Mouse (Mus musculus) heart, embryonic 11.5 days (tissue): ENCODE results near the gene Nploc4. TPM values are rescaled to one million over a fixed set of nuclear protein-coding genes. Genes with fewer than 3 reads are reported as not detected.

ENCODE experiments used
- ATAC-seq: fragments of 200-750 bp; cut with Nextera tagmentation; replicated peaks from 2 replicates; pipeline ENCODE4 v1.8.0; 2017; ENCODE audit warnings: moderate library complexity; ENCODE audit not compliant: insufficient number of reproducible peaks, low FRiP score, low TSS enrichment
- H3K27ac ChIP-seq: fragments of 300-500 bp; sonication (generic); 2 replicates; pipeline ENCODE4 v1.5.1; 2014; ENCODE audit warnings: mild to moderate bottlenecking, low read depth, low read length
- H3K27me3 ChIP-seq: fragments of 300-500 bp; sonication (generic); 2 replicates; pipeline ENCODE4 v1.6.1; 2014; ENCODE audit warnings: mild to moderate bottlenecking, low read length, mixed read lengths; ENCODE audit not compliant: control insufficient read depth, insufficient read depth
- H3K36me3 ChIP-seq: fragments of 300-500 bp; sonication (generic); 2 replicates; pipeline ENCODE4 v1.6.1; 2014; ENCODE audit warnings: mild to moderate bottlenecking, low read length, moderate library complexity, mixed read lengths; ENCODE audit not compliant: control insufficient read depth, insufficient read depth
- H3K4me1 ChIP-seq: fragments of 300-500 bp; sonication (generic); 2 replicates; pipeline ENCODE4 v1.6.1; 2014; ENCODE audit warnings: low read length; ENCODE audit not compliant: control insufficient read depth, insufficient read depth
- H3K4me2 ChIP-seq: fragments of 300-500 bp; sonication (generic); 2 replicates; pipeline ENCODE4 v1.6.1; 2014; ENCODE audit warnings: mild to moderate bottlenecking, moderate library complexity
- H3K4me3 ChIP-seq: fragments of 300-500 bp; sonication (generic); 2 replicates; pipeline ENCODE4 v1.5.1; 2014; ENCODE audit warnings: low read depth, low read length
- H3K9ac ChIP-seq: fragments of 300-500 bp; sonication (generic); 2 replicates; pipeline ENCODE4 v1.6.1; 2014; ENCODE audit warnings: mild to moderate bottlenecking, low read depth, low read length, moderate library complexity
- H3K9me3 ChIP-seq: fragments of 300-500 bp; sonication (generic); replicated peaks from 2 replicates; pipeline ENCODE4 v1.6.1; 2016; ENCODE audit warnings: low read length; ENCODE audit not compliant: control insufficient read depth
- WGBS: fragments of 180-500 bp; shearing (Covaris S2); extraction: QIAGEN DNeasy Blood & Tissue Kit; methylation state at CpG from one replicate; pipeline ENCODE4 v1.1.7; 2014; ENCODE audit not compliant: insufficient replicate concordance; 5-methylcytosine and 5-hydroxymethylcytosine counted together
- polyA plus RNA-seq: library from polyadenylated mRNA; unstranded; fragments of >200 nt; fragmentation: Nextera tagmentation; extraction: Ambion mirVana; gene quantifications from 2 replicates; pipeline ENCODE4 v1.2.1, GENCODE M21; 2014

Gene Nploc4
- polyA plus RNA-seq, 1 experiment from 2014 or later = 31.0 TPM

DNA sequence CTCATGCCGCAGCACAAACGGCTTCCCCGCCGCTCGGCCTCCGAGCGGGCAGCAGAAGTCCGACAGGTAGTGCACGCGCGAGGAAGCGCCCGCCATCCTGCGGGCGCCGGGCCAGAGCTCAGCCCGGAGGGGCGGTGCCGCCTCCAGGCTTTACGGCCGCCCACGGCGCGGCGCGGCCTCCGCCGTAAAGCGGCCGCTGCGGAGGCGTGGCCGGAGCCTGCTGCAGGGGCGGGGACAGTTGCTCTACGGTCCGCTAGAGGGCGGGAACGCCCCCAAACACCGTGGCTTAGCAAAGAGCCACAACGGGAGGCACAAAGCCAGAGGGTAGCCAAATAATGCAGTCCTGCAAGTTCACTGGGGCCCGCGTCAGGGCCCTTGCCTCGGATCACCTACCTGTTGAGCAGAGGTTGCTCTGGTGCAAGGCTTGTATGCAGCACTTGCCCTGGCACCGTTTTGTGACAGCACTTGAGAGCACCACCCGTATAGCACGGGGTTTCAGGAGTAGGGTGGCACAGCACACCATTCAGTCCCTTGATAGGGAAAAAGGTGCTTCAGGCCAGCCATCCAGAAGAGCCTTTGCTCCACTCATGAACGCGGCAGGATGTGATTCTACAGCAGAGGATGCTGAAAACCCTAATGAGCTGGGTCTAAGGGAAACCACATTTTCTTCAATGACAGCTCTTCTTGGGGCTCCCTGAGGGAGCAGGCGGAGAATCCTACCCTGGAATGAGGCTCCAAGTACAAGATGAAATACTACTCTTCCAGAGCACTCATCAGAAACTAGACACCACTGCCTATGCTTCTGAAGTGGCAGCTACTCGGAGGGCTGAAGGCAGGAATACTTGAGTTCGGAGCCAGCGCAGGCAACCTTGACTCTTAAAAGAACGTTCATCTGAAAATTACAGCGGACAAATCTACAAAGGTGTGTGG lies 58.6 kb downstream of the Nploc4 start, which contains the start of gene Faap100:
TSS of gene Faap100 (minus strand) at position 154 of the 930 bp plus-strand sequence.
- H3K36me3 ChIP-seq = peaks cover 26% of the 10 kb centered on the region
- H3K27ac ChIP-seq = peak within 1 kb of the TSS; percentile 32
- ATAC-seq = peak; percentile 78
- peak within 1 kb of the TSS; percentile 82 for H3K9ac ChIP-seq
- WGBS = 9% methylated on average over 52 of the region's 54 CpGs
- H3K27me3 ChIP-seq = no peaks in the 10 kb centered on the region
- H3K4me3 ChIP-seq = peak within 1 kb of the TSS; percentile 87
- peaks cover 29% of the 10 kb centered on the region for H3K4me1 ChIP-seq
- peak within 1 kb of the TSS; percentile 99 for H3K4me2 ChIP-seq
- H3K9me3 ChIP-seq = no peaks in the 10 kb centered on the region

DNA sequence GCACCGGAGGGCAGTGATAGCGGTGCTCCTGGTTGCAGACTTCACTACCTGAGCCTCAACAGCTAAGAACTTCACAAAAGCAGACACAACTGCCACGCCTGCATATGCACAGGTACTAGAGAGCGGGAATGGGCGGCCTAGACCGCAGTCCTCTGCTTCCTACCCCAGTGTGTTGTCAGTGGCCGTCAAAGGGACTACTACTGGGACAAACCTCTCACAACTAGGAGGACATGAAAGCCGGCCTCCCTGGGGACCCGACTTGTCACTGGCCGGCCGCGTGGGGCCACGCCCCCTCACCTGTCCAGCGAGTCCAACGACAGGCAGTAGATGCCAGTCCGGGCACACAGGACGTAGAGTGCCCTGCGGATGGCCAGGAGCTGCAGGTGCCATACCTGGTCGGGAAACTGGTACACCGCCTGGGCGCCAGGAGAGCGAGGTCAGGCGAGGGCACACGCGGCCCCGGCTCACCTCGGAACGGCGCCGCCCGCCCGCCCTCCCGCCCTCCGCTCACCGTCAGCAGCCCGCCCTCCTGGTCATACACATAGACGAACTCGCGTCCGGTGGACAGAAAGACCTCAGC lies 59.4 kb downstream of the Nploc4 start:
- Histone ChIP-seq H3K4me2 (peak overlapping the region; percentile 99), H3K36me3 (peaks cover 30% of the 10 kb centered on the region), H3K4me1 (peaks cover 29% of the 10 kb centered on the region), H3K9ac (peak overlapping the region; percentile 82), H3K27me3 (no peaks in the 10 kb centered on the region), H3K27ac (peak overlapping the region; percentile 32), H3K4me3 (peak overlapping the region; percentile 87), H3K9me3 (no peaks in the 10 kb centered on the region)
- 3% methylated on average over 40 of the region's 40 CpGs for WGBS
- peak; percentile 19 for ATAC-seq

DNA sequence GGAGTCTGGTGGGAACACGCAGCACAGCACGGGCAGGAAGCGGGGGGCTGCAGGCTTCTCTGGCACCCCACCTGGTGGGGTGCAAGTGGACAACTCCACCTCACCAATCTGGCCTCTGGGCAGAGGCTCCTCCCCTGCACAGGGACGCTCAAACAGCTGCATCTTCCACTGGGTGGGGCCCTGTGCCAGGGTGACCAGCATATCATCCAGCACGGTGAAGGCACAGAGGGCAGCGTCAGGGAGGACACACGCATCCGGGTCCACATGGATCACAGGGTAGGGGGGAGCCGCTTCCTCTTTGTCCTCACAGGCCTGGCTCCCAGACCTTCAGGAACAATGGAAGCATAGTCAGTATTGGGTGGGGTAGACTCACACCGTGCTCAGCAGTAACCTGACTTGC lies 60.2 kb downstream of the Nploc4 start:
- WGBS = 74% methylated on average over 10 of the region's 10 CpGs
- H3K27me3 ChIP-seq = no peaks in the 10 kb centered on the region
- H3K4me2 ChIP-seq = peak overlapping the region; percentile 99
- H3K27ac ChIP-seq = no peak overlapping the region
- peak overlapping the region; percentile 82 for H3K9ac ChIP-seq
- H3K9me3 ChIP-seq = no peaks in the 10 kb centered on the region
- peaks cover 29% of the 10 kb centered on the region for H3K36me3 ChIP-seq
- peak overlapping the region; percentile 87 for H3K4me3 ChIP-seq
- peaks cover 26% of the 10 kb centered on the region for H3K4me1 ChIP-seq
- no peak for ATAC-seq

DNA sequence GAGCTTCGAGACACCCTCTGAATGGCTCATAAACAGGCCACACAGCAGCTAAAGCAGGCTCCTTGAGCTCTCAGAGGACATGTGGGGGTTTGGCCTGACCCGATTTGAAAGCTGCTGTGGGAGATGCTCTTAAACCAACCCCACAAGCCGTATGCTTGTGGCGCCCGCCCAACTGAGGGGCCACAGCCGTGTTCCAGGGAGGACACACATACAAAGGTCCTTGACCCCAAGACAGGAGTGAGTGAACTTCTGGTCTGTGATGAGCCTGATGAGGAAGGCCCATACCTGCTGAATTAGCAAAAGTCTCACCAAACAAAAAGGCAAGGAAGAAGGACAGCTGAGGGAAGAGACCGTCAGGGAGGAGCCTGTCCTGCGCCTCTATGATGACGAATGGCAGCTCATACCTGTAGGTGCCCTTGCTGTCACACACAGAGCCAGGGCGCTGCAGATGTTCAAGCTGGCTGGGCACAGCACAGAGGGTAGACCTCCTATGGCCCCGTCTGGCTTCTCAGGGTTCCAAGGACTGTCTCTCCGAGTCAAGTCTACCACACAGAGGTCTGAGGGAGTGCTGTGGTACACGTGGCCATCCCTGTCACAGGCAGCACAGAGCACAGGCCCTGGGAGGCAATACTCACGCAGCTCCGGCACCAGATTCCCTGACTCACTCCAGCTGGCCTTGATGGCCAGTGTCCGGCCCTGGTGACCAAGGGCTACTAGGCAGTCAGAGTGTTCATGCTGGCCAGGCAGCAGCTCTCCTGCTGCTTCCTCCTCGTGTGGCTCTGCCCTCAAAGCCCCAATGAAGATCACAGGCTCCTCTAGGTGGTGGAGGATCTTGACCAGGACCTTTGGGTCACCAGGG lies 61.0 kb downstream of the Nploc4 start:
- no peak overlapping the region for H3K4me2 ChIP-seq

DNA sequence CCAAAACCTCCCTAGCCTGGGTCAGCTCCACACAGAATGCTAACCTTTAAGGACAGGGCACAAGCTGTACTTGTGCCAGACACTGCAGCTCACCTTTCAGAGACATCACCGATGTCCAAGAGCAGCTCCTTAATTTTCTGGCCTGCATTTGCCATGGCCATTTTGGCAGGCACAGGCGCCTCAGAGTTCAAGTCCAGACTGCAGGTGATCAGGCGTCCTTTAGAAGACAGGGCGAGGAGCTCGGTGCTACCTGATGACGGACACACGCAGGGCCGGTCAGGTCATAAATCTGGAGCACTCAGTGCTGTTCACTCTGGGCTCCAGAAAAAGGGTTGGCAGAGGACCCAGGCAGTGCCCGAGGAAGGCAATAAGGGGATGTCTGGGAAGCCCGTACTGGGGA lies 62.2 kb downstream of the Nploc4 start:
- Histone ChIP-seq H3K4me1 (peaks cover 17% of the 10 kb centered on the region), H3K36me3 (peaks cover 18% of the 10 kb centered on the region)
- 93% methylated on average over 10 of the region's 10 CpGs for whole genome bisulfite sequencing

More for the DNA sequence above, 61.0 kb downstream of the Nploc4 start:
- Histone ChIP-seq H3K27me3 (no peaks in the 10 kb centered on the region), H3K36me3 (peaks cover 25% of the 10 kb centered on the region), H3K9me3 (no peaks in the 10 kb centered on the region), H3K27ac (no peak overlapping the region), H3K9ac (no peak overlapping the region), H3K4me3 (no peak overlapping the region), H3K4me1 (peaks cover 19% of the 10 kb centered on the region)
- WGBS = 85% methylated on average over 17 of the region's 17 CpGs
- ATAC-seq = no peak

DNA sequence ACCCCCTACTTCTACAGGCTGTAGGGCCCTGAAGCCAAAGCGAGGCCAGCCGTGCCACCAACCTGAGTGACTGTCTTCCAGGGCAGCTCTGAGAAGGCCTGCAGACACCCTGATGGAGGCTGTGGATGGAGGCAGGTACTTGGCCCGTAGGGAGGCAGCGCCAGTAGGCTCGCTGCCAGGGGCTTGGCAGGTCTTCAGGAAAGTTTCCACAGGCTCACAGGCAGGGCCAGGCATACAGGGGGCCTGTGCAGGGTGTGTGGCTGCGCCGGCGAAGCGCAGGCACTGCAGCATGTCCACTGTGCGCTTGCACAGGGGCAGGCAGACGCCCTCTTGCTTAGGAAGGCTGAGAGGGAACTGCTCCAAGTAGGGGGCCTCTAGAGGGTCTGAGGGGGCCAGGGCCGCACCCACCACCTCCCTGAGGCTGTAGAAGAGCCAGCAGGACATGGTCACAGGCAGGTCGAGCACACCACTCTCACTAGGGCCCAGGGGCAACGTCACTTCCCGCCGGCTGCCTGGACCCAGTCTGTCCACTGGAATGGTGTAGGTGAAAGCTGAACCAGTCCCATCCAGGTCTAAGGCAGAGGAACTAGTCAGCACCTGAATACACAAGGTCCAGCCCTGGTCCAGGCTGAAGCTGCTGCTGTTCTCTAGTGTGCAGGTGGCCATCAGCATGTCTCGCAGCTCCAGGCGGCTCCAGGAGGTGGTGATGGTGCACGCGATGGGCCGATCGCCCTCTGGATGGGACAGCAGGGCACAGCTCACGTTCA lies 63.5 kb downstream of the Nploc4 start:
- H3K27ac ChIP-seq = no peak overlapping the region
- H3K36me3 ChIP-seq = peaks cover 24% of the 10 kb centered on the region
- H3K4me1 ChIP-seq = peaks cover 13% of the 10 kb centered on the region
- H3K9me3 ChIP-seq = no peaks in the 10 kb centered on the region
- 0 out of 2 replicates have a peak overlapping the region, but pooled peaks have one; percentile 30 for H3K9ac ChIP-seq
- H3K27me3 ChIP-seq = no peaks in the 10 kb centered on the region
- no peak for ATAC-seq
- 89% methylated on average over 23 of the region's 23 CpGs for WGBS
- no peak overlapping the region for H3K4me2 ChIP-seq
- H3K4me3 ChIP-seq = no peak overlapping the region

More for the DNA sequence above, 62.2 kb downstream of the Nploc4 start:
- no peak for ATAC-seq
- no peaks in the 10 kb centered on the region for H3K27me3 ChIP-seq
- no peaks in the 10 kb centered on the region for H3K9me3 ChIP-seq
- no peak overlapping the region for H3K4me3 ChIP-seq
- H3K27ac ChIP-seq = no peak overlapping the region
- H3K9ac ChIP-seq = no peak overlapping the region
- H3K4me2 ChIP-seq = no peak overlapping the region

DNA sequence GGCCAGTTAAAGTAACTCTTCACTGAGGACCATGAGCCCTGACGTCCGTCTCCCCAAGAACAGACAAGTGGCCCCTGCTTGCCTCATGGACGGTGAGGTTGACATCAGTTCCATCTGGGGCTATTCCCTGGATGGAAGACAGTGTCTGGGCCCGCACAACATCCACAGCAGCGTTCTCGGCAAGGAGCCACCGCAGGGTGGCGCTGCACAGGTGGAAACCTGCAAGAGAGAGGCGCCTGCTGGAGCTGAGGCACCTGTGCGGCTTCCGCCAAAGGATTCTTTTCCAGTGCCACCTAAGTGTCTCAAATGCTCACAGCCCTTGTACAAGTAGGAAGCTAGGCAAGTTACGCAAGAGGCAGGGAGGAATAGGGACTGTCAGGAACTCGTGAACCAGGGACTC lies 64.5 kb downstream of the Nploc4 start:
- Histone ChIP-seq H3K4me1 (peaks cover 11% of the 10 kb centered on the region), H3K27me3 (no peaks in the 10 kb centered on the region), H3K36me3 (peaks cover 24% of the 10 kb centered on the region), H3K9ac (no peak overlapping the region), H3K27ac (no peak overlapping the region), H3K4me2 (no peak overlapping the region), H3K4me3 (no peak overlapping the region), H3K9me3 (no peaks in the 10 kb centered on the region)
- WGBS = 65% methylated on average over 13 of the region's 13 CpGs
- no peak for ATAC-seq
